Mouse (Mus musculus): ENCODE measurements around the gene Nemp2.

GRCm38 (mm10) chr1:52639090-52639489 lies 8.6 kb downstream of the Nemp2 start:
- TF ChIP-seq CTCF (IDR thresholded peaks at IDR 0.05; ENCODE audit: borderline replicate concordance, control insufficient read depth, extremely low read depth, insufficient read depth, low read length, poor library complexity) (no peak), POLR2A (IDR thresholded peaks at IDR 0.05; ENCODE audit: control insufficient read depth, extremely low read depth, insufficient read depth, low read length, poor library complexity) (no peak)
